Mouse (Mus musculus): ENCODE measurements around the gene Smyd3.
A peak's percentile ranks its signal among the peaks of the same experiment; 100 is the strongest.

The Smyd3 gene

DNA sequence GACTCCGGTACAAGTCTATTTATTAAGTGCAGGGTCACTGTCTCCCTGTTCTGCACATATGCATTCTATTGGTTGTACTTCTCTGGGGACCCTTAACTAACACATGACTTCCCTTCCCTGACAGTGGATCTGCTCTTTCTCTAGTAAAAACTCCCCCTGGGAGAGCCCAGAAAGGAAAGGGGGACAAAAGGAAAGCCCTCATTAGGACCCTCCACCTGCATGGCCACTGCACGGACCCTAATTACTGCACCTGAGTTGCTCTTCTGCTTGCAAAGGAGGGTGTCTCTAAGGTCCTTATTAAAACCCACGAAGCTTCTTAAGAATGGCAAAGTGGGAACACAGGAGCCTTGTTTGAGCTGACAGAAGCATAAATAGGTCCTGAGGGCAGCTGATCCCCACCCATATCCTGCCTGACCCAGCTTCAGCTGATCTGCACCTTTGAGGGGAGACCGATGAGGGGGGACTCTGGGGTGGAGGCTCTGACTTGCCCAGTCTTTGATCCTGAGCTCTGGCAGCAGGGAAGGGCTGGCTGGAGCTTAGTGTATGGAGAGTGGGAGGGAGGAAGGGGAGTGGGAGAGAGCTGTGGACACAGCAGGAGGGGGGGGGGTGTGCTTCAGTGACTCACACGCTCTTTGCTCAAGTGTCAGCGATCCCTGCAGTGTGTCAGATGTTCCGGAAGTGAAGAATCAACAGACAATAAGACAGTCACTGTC lies 575.4 kb downstream of the Smyd3 start:
- peak; percentile 31 for DNase-seq (ENCODE audit: low read depth)

DNA sequence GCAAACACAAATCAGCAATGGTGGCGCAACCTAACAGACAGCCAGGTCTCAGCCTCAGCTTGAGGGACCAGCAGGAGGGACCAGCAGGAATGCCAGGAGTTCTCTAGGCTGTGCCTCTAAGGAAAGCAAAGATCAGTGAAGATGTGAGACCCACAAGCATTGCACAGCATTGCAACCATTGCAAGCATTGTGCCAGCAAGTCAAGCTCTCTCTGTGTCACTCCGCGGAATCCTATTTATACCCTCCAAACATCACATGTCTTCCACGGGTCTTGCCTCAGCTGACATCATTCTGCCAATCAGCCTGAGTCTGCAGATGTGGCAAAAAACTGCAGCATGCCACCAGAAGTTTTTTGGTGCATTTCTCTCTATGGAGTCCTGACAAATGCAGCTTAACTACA lies 577.5 kb downstream of the Smyd3 start:
- DNase-seq (ENCODE audit: low read depth) = peak; percentile 23

DNA sequence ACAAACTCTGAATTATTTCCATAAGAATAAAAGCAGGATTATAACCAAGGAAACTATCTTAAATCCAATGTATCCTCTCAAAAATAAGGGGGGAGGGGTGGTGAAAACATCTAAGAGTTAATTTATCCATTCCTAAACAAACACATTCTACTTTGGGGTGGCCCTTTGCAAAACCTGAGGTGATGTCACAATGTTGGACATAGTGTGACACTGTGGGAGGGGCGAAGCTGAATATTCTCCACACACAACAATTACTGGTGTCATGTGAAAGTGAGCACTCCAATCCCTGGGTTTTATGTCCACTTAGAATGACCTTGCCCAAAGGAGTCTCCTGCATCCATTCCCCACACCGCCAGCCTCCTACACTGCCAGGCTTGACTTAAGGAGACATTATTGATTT lies 580.9 kb downstream of the Smyd3 start:
- no peak for DNase-seq (ENCODE audit: low read depth)

DNA sequence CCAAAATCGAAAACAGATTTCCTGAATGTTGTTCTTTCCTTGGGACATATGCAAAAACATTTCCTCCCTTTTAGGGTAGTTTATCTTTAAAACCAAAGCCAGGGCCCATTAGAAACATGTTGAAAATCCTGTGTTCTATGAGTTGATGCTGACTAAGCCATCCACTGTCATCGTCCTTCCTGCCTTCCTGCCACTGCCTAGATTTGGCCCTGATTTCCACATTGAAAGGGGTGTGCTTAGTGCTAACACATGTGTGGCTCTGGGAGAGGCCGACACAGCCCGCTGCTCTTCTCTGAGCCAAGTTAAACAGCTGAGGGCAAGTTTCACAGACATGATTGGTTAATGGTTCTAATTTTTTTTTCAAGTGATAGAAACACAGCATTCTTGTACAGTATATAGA lies 581.4 kb downstream of the Smyd3 start:
- DNase-seq (ENCODE audit: low read depth) = peak; percentile 87

DNA sequence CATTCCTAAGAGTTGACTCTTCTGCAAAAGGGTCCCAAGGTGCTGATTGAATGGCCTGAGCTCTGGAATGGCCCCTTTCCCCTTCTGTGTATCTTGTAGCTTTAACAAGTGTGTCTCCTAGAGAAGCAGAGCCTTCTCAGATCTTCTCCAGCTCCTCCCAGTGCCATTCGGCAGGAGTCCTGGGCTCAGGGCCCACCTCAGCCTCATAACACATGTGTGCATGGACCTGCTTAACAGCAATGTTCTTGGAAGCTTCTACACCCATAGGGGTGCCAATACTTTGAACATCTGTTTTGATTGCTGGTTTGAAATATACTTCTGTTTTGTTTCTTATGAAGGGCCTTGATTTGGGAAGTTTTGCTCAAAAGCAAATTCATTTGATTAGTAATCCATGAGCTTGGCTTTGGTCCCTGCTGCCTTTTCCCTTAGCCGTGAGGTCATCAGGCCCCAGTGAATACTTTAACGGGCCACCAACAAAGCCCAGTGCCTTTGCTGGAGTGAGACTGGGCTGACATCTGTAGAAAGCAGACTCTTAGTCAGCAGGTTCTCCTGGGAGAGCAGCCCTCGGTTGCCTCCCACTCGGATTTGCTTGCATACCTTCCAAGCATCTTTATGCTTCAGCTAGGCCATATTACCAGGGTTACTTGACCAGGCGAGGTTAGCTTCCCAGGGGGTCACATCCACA lies 583.7 kb downstream of the Smyd3 start:
- peak; percentile 58 for DNase-seq (ENCODE audit: low read depth)

DNA sequence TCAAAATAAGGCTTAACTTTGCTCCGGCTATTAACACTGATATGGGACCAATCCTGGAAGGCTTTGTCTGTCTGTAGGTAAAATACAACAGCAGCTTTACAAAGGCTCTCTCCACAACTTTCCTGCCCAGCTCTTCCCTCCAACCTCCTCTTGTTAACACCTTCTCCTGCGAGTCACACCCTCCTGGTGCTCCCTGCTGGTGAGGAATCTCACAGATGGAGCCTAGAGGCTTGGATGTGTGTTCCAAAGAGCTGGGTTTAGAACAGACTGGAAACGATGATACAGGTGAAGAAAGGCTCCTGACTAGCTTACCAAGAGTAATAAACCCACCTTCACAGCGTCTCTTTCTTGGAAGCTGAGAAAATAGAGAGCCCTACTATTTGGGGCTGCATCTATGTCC lies 588.3 kb downstream of the Smyd3 start:
- no peak for DNase-seq (ENCODE audit: low read depth)

DNA sequence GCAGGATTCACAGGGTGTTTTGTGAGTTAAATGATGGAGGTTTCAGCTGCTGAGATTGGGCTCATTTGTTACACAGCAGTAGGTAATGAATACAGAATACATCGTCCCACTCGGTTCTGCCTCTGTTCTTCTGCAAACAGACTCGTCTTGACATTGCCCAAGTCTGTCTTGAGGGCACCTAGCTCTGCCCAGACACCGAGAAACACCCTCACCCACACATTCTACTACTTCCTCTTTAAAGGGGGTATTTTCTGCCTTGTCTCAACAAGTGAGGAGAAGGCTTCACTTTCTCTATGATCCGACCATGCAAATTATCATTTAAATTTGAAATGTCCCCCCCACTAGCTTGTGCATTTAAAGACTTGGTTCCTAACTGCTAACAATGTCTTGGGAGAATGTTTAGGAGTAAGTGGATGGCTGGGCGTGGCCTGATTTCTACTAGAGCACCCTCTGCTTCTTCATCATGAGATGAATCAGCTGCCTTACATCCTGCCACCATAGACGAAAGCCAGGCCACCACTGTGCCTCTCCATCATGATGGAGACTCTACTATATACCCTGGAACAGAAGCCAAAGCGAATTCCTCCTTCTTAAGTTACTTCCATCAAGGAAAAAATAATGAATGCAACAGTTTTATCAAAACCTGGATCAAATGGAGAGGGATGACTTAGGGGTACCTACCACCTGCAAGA lies 593.2 kb downstream of the Smyd3 start:
- no peak for DNase-seq (ENCODE audit: low read depth)

DNA sequence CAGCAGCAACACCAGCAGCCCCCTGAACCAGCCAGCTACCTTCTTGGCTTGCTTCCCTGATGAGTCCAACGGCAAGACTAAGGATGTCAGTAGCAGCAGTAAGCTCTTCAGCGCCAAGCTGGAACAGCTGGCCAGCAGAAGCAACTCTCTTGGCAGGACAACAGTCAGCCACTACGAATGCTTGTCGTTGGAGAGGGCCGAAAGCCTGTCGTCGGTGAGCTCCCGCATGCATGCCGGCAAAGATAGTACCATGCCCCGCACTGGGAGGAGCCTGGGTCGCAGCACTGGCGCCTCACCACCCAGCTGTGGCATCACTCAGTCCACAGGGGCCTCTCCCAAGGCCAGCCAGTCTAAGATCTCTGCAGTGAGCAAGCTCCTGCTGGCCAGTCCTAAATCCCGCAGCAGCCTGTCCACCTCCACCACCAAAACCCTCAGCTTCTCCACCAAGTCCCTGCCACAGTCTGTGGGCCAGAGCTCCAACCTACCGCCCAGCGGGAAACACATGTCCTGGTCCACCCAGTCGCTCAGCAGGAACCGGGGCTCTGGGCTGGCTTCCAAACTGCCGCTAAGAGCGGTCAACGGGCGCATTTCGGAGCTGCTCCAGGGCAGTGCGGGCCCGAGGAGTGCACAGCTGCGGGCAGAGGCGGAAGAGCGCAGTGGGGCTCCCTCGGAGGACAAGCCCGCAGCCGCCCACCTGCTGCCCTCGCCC lies 600.5 kb downstream of the Smyd3 start:
- no peak for DNase-seq (ENCODE audit: low read depth)

DNA sequence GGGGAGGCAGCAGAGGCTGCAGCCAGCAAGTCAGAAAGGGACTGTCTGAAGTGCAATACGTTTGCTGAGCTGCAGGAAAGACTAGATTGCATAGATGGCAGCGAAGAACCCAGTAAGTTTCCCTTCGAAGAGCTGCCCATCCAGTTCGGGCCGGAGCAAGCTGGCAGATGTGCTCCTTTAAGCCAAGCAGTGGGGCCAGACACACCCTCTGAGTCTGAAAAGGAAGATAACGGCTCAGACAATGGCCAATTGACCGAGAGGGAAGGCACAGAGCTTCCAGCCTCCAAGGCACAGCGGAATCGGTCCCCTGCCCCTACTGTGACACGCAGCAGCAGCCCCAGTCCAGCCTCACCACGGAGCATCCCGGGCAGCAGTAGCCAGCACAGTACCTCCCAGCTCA lies 602.8 kb downstream of the Smyd3 start:
- DNase-seq (ENCODE audit: low read depth) = no peak

DNA sequence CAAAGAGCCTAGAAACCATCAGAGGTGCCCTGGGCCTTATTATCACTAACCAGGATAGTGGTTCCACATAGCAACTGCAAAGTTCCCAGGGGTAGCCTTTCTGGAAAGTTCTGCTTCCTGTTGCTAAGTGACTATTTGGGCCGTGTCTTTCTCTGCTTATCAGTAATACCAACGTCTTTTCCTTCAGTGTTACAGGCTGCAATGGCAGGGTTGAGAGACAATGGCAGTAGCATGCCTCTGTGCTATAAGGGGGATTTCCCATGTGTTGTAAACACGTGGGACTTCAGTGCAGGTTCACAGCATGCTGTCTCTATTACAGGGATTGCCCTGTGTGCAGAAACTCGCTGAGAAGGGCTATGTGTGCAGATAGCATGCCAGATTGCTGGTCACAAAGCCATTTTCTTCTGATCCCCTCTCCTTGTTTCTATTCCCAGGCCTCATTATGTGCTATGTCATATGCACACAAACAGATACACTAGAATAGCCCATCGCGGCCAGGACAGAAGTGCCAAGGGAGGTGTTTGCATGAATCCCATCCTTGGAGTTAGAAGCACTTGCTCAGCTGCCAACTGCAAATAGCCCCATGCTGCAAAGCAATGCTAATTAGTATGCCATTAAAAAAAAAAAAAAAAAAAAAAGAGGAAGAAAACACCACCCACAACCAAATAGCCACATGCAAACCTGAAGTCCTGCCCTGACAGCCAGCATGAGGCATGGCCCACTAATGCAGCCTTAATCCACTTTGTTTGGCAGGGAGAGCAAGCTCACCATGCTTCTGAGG lies 604.7 kb downstream of the Smyd3 start:
- DNase-seq (ENCODE audit: low read depth) = no peak

DNA sequence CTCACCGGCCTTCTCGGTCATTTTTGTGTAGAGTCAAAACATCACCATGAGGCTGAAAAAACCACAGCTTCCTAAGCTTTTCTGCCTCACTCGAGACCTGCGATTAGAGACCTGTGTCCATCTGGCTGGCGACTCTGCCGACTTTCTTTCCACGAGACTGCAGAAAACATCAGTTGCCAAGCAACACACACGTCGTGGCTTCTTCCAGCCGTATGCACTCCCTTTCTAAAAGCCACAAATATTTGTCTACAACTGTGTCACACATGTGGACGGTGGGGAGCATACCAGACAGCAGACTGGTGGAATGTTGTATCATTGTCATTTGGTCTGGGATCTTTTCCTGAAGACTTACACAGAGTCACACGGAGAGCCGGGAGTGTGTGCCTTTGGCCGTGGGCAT lies 606.9 kb downstream of the Smyd3 start:
- peak; percentile 8 for DNase-seq (ENCODE audit: low read depth)
